Mouse (Mus musculus): ENCODE data around the gene Agxt2.

GRCm38 (mm10) chr15:10338606-10339005 is 19.7 kb upstream of the Agxt2 start:
- TF ChIP-seq TAL1 (IDR thresholded peaks at IDR 0.05; ENCODE audit: low read length), result no peak
- TF ChIP-seq GATA1 (IDR thresholded peaks at IDR 0.05; ENCODE audit: low read length), result no peak
